Mouse (Mus musculus): Measurements from ENCODE around the gene Ctnnbl1.

The Ctnnbl1 gene

GRCm38 (mm10) chr2:157736854-157737850 is at the start of gene Ctnnbl1:
Ctnnbl1 (plus strand) TSS chr2:157737401.
- DNase-seq (ENCODE audit: low spot score in 2 of 2): peak; percentile 97 to 99

GRCm38 (mm10) chr2:157687506-157687905 is 49.7 kb upstream of the Ctnnbl1 start:
- no peak for DNase-seq (ENCODE audit: low spot score in 2 of 2)

- no peak for DNase-seq (ENCODE audit: low spot score in 2 of 2)
These were observed 45.7 kb upstream of the Ctnnbl1 start for GRCm38 (mm10) chr2:157691266-157692105.

GRCm38 (mm10) chr2:157692365-157692932 is 44.8 kb upstream of the Ctnnbl1 start:
- DNase-seq (ENCODE audit: low spot score in 2 of 2): no peak

- no peak for DNase-seq (ENCODE audit: low spot score in 2 of 2)
These were observed 43.6 kb upstream of the Ctnnbl1 start for GRCm38 (mm10) chr2:157693576-157693975.

GRCm38 (mm10) chr2:157696297-157696731 is 40.9 kb upstream of the Ctnnbl1 start:
- DNase-seq (ENCODE audit: low spot score in 2 of 2): no peak

GRCm38 (mm10) chr2:157703155-157703554 is 34.0 kb upstream of the Ctnnbl1 start:
- no peak for DNase-seq (ENCODE audit: low spot score in 2 of 2)

- no peak for DNase-seq (ENCODE audit: low spot score in 2 of 2)
These were observed 32.0 kb upstream of the Ctnnbl1 start for GRCm38 (mm10) chr2:157704991-157705776.

- DNase-seq (ENCODE audit: low spot score in 2 of 2): no peak
These were observed 31.4 kb upstream of the Ctnnbl1 start for GRCm38 (mm10) chr2:157705777-157706158.

GRCm38 (mm10) chr2:157707191-157707923 is 29.8 kb upstream of the Ctnnbl1 start:
- no peak for DNase-seq (ENCODE audit: low spot score in 2 of 2)

GRCm38 (mm10) chr2:157712677-157713076 is 24.5 kb upstream of the Ctnnbl1 start:
- no peak for DNase-seq (ENCODE audit: low spot score in 2 of 2)

- peak in 1 of 2 experiments; percentile 4 for DNase-seq (ENCODE audit: low spot score in 2 of 2)
These were observed 21.5 kb upstream of the Ctnnbl1 start for GRCm38 (mm10) chr2:157715586-157716191.

- DNase-seq (ENCODE audit: low spot score in 2 of 2): no peak
These were observed 18.8 kb upstream of the Ctnnbl1 start for GRCm38 (mm10) chr2:157718441-157718840.

GRCm38 (mm10) chr2:157723883-157724573 is 13.2 kb upstream of the Ctnnbl1 start:
- no peak for DNase-seq (ENCODE audit: low spot score in 2 of 2)

- DNase-seq (ENCODE audit: low spot score in 2 of 2): no peak
These were observed 12.7 kb upstream of the Ctnnbl1 start for GRCm38 (mm10) chr2:157724574-157724914.

- DNase-seq (ENCODE audit: low spot score in 2 of 2): no peak
These were observed 7.4 kb downstream of the Ctnnbl1 start for GRCm38 (mm10) chr2:157744619-157745018.

- no peak for DNase-seq (ENCODE audit: low spot score in 2 of 2)
These were observed 8.5 kb downstream of the Ctnnbl1 start for GRCm38 (mm10) chr2:157745735-157746134.

GRCm38 (mm10) chr2:157746558-157746957 is 9.4 kb downstream of the Ctnnbl1 start:
- no peak for DNase-seq (ENCODE audit: low spot score in 2 of 2)

- no peak for DNase-seq (ENCODE audit: low spot score in 2 of 2)
These were observed 10.8 kb downstream of the Ctnnbl1 start for GRCm38 (mm10) chr2:157747989-157748388.

- DNase-seq (ENCODE audit: low spot score in 2 of 2): no peak
These were observed 13.3 kb downstream of the Ctnnbl1 start for GRCm38 (mm10) chr2:157750481-157750880.
